Mouse (Mus musculus) heart, adult 2 months (tissue): ENCODE data around the gene Magel2.

Experiments
- CTCF ChIP-seq: fragments of 200-600 bp; IDR thresholded peaks from 2 replicates; pipeline ENCODE4 v1.8.1; 2022; ENCODE audit warnings: antibody characterized with exemption, mild to moderate bottlenecking, moderate library complexity
- EP300 ChIP-seq: fragments of 200-500 bp; IDR thresholded peaks from 2 replicates; pipeline ENCODE4 v1.6.1; 2011; ENCODE audit warnings: low read depth, low read length, control low read depth; ENCODE audit not compliant: insufficient read depth
- POLR2A ChIP-seq: fragments of 200-500 bp; IDR thresholded peaks from 2 replicates; pipeline ENCODE4 v1.6.1; 2011; ENCODE audit warnings: mild to moderate bottlenecking, low read depth, low read length, control low read depth; ENCODE audit not compliant: insufficient read depth

DNA sequence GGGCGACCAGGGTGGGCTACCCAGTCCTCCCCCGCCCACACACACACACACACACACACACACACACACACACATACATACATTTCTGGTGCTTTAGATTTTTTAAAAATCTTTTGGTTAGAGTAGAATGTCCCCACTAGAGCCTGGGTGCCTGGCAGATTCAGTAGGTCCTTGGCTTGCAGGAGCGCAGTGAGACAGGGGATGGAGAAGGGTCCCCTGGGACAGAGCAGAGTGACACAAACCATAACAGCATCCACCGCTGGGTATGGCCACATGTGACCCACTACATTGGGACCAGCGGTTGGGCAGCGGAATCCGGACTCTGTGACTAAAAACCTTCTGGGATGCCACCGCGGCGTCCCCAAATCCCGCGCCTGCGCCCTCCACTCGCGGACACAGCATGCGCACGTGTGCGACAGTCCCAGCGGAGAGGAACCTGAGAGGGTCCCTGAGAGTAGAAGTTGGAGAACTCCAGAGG lies 29.8 kb downstream of the Magel2 start:
- TF ChIP-seq CTCF (no peak), EP300 (no peak), POLR2A (no peak)
